Mouse (Mus musculus) kidney, embryonic 16.5 days (tissue): Measurements from ENCODE around the gene Gm20388. TPM values are rescaled to one million over a fixed set of nuclear protein-coding genes. Genes with fewer than 3 reads are reported as not detected.

Experiments
- ATAC-seq: fragments of 200-750 bp; cut with Nextera tagmentation; 2 replicates; pipeline ENCODE4 v1.8.0; 2017; ENCODE audit warnings: moderate TSS enrichment; ENCODE audit not compliant: low FRiP score, low TSS enrichment
- H3K27ac ChIP-seq: fragments of 300-500 bp; sonication (generic); 2 replicates; pipeline ENCODE4 v1.5.1; 2014; ENCODE audit warnings: low read length
- H3K27me3 ChIP-seq: fragments of 300-500 bp; sonication (generic); 2 replicates; pipeline ENCODE4 v1.6.1; 2014; ENCODE audit warnings: low read length, control low read depth, mixed read lengths; ENCODE audit not compliant: insufficient read depth
- H3K36me3 ChIP-seq: fragments of 300-500 bp; sonication (generic); 2 replicates; pipeline ENCODE4 v1.6.1; 2014; ENCODE audit warnings: low read length, control low read depth, mixed read lengths; ENCODE audit not compliant: insufficient read depth
- H3K4me1 ChIP-seq: fragments of 300-500 bp; sonication (generic); 2 replicates; pipeline ENCODE4 v1.6.1; 2014; ENCODE audit warnings: low read length, control low read depth, mixed read lengths; ENCODE audit not compliant: insufficient read depth
- H3K4me2 ChIP-seq: fragments of 300-500 bp; sonication (generic); replicated peaks from 2 replicates; pipeline ENCODE4 v1.6.1; 2014; ENCODE audit warnings: low read depth, low read length
- H3K4me3 ChIP-seq: fragments of 300-500 bp; sonication (generic); 2 replicates; pipeline ENCODE4 v1.5.1; 2014; ENCODE audit warnings: mild to moderate bottlenecking, low read length
- H3K9ac ChIP-seq: fragments of 300-500 bp; sonication (generic); replicated peaks from 2 replicates; pipeline ENCODE4 v1.6.1; 2014; ENCODE audit warnings: low read length
- H3K9me3 ChIP-seq: fragments of 300-500 bp; sonication (generic); 2 replicates; pipeline ENCODE4 v1.6.1; 2016; ENCODE audit warnings: low read length, control low read depth
- WGBS: fragments of 180-500 bp; shearing (Covaris S2); extraction: QIAGEN DNeasy Blood & Tissue Kit; methylation state at CpG from one replicate; pipeline ENCODE4 v1.1.7; 2014; 5-methylcytosine and 5-hydroxymethylcytosine counted together
- polyA plus RNA-seq: library from polyadenylated mRNA; unstranded; fragments of >200 nt; fragmentation: Nextera tagmentation; extraction: Ambion mirVana; gene quantifications from 2 replicates; pipeline ENCODE4 v1.2.1, GENCODE M21; 2015

Gene Gm20388
- polyA plus RNA-seq, 1 experiment from 2014 or later, result 7.7 TPM

- 68% methylated on average over 5 of the region's 5 CpGs for WGBS
- H3K9me3 ChIP-seq, result no peaks in the 10 kb centered on the region
- H3K9ac ChIP-seq, result no peak overlapping the region
- H3K4me3 ChIP-seq, result no peak overlapping the region
- H3K4me1 ChIP-seq, result no peaks in the 10 kb centered on the region
- H3K4me2 ChIP-seq, result no peak overlapping the region
- ATAC-seq, result no peak
- H3K27me3 ChIP-seq, result no peaks in the 10 kb centered on the region
- no peaks in the 10 kb centered on the region for H3K36me3 ChIP-seq
- H3K27ac ChIP-seq, result no peak overlapping the region
Observed at GRCm38 (mm10) chr8:122766189-122766588, 2855.5 kb downstream of the Gm20388 start.

DNA sequence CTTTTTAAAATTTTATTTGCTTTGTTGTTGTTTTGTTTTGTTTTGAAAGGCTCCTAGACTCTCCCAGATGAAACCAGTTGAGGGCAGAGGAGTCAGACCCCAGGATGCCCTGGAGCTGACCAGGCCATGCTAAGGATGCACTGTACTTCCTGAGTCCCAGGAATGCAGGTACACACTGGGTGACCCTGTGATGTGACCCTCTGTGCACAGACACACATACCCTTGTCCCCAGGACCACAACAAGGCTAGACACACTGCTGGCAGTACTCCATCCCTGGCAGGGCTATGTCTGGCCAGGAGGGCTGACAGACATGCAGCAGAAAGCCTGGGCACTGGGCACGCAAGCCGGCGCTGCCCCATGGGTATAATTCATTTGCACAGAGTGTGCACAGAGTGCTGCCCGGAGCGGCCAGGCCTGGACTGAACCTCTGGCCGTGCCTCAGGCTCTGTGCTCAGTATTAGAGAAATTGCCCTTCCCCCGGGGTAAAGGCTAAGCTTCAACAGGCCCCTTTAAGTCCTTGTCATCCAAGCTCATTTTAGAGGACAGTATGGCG, 2856.1 kb downstream of the Gm20388 start:
- H3K27me3 ChIP-seq, result no peaks in the 10 kb centered on the region
- no peak overlapping the region for H3K27ac ChIP-seq
- 78% methylated on average over 8 of the region's 8 CpGs for WGBS
- H3K4me2 ChIP-seq, result no peak overlapping the region
- no peaks in the 10 kb centered on the region for H3K9me3 ChIP-seq
- no peak for ATAC-seq
- no peaks in the 10 kb centered on the region for H3K4me1 ChIP-seq
- H3K36me3 ChIP-seq, result no peaks in the 10 kb centered on the region
- H3K9ac ChIP-seq, result no peak overlapping the region
- H3K4me3 ChIP-seq, result no peak overlapping the region

DNA sequence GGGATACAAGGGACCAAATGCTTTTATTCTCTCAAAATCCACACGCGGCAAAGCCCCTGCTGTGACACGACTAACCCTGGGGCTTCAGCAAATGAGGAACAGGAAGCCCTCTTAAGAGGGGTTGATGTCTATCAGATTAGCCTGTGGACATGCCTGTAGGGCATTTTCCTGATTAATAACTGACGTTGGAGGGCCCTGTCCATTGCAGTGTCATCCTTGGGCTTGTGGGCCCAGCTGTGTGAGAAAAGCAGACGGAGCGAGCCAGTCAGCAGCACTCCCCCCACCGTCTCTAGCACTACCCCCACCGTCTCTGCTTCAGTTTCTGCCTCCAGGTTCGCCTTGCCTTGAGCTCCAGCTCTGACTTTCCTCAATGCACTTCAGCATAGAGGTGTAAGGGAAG, 2856.6 kb downstream of the Gm20388 start:
- no peaks in the 10 kb centered on the region for H3K36me3 ChIP-seq
- no peak overlapping the region for H3K27ac ChIP-seq
- H3K9ac ChIP-seq, result no peak overlapping the region
- H3K4me1 ChIP-seq, result no peaks in the 10 kb centered on the region
- no peak for ATAC-seq
- H3K4me3 ChIP-seq, result no peak overlapping the region
- H3K9me3 ChIP-seq, result no peaks in the 10 kb centered on the region
- 62% methylated on average over 9 of the region's 9 CpGs for WGBS
- H3K27me3 ChIP-seq, result no peaks in the 10 kb centered on the region
- no peak overlapping the region for H3K4me2 ChIP-seq

GRCm38 (mm10) chr8:122769251-122770058, 2858.8 kb downstream of the Gm20388 start:
- H3K4me2 ChIP-seq, result no peak overlapping the region
- 59% methylated on average over 24 of the region's 24 CpGs for WGBS
- H3K4me3 ChIP-seq, result no peak overlapping the region
- H3K27me3 ChIP-seq, result no peaks in the 10 kb centered on the region
- no peak for ATAC-seq
- no peak overlapping the region for H3K27ac ChIP-seq
- H3K36me3 ChIP-seq, result no peaks in the 10 kb centered on the region
- no peaks in the 10 kb centered on the region for H3K9me3 ChIP-seq
- H3K4me1 ChIP-seq, result no peaks in the 10 kb centered on the region
- no peak overlapping the region for H3K9ac ChIP-seq

- no peak overlapping the region for H3K4me3 ChIP-seq
- 26% methylated on average over 10 of the region's 10 CpGs for WGBS
- H3K27ac ChIP-seq, result no peak overlapping the region
- H3K9ac ChIP-seq, result no peak overlapping the region
- no peaks in the 10 kb centered on the region for H3K9me3 ChIP-seq
- peaks cover 8% of the 10 kb centered on the region; the same call in 1 of the 2 replicates for H3K4me1 ChIP-seq
- no peaks in the 10 kb centered on the region for H3K27me3 ChIP-seq
- H3K4me2 ChIP-seq, result no peak overlapping the region
- no peak for ATAC-seq
- no peaks in the 10 kb centered on the region for H3K36me3 ChIP-seq
Observed at GRCm38 (mm10) chr8:122772431-122773060, 2861.9 kb downstream of the Gm20388 start.

GRCm38 (mm10) chr8:122775285-122776155, 2864.9 kb downstream of the Gm20388 start, which contains the start of gene Acsf3:
TSS of gene Acsf3 (plus strand) at chr8:122775486.
- H3K4me3 ChIP-seq, result peak within 1 kb of the TSS; percentile 73
- no peaks in the 10 kb centered on the region for H3K36me3 ChIP-seq
- no peaks in the 10 kb centered on the region for H3K27me3 ChIP-seq
- peak within 1 kb of the TSS; percentile 84 for H3K4me2 ChIP-seq
- peak within 1 kb of the TSS; percentile 83 for H3K9ac ChIP-seq
- no peaks in the 10 kb centered on the region for H3K9me3 ChIP-seq
- WGBS, result 2% methylated on average over 46 of the region's 50 CpGs
- peaks cover 8% of the 10 kb centered on the region; the same call in 1 of the 2 replicates for H3K4me1 ChIP-seq
- no peak within 1 kb of the TSS for H3K27ac ChIP-seq
- peak; percentile 65 for ATAC-seq

DNA sequence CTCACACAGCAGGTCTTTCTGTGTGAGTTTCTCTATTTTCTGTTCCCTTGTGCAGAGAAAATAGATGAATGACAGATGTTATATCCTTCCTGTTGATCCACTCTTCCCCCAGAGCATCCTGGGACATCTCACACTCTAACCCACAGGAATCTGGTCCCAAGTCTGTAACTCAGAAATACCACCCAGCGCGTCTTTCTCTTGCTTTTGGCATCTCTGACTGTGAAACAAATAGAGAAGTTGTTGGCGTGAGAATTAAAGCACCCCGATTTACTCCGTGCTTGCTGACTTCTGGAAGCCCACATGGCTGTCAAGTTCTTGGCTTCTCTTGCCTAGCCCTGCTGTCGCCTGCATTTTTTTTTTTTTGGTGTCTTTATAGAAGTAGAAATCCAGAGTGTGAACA, 2867.1 kb downstream of the Gm20388 start:
- Histone ChIP-seq H3K9ac (no peak overlapping the region), H3K9me3 (no peaks in the 10 kb centered on the region), H3K27ac (no peak overlapping the region), H3K27me3 (no peaks in the 10 kb centered on the region), H3K4me3 (no peak overlapping the region), H3K4me2 (no peak overlapping the region), H3K36me3 (peaks cover 6% of the 10 kb centered on the region; the same call in 1 of the 2 replicates), H3K4me1 (peaks cover 8% of the 10 kb centered on the region; the same call in 1 of the 2 replicates)
- 93% methylated on average over 6 of the region's 6 CpGs for WGBS
- no peak for ATAC-seq

DNA sequence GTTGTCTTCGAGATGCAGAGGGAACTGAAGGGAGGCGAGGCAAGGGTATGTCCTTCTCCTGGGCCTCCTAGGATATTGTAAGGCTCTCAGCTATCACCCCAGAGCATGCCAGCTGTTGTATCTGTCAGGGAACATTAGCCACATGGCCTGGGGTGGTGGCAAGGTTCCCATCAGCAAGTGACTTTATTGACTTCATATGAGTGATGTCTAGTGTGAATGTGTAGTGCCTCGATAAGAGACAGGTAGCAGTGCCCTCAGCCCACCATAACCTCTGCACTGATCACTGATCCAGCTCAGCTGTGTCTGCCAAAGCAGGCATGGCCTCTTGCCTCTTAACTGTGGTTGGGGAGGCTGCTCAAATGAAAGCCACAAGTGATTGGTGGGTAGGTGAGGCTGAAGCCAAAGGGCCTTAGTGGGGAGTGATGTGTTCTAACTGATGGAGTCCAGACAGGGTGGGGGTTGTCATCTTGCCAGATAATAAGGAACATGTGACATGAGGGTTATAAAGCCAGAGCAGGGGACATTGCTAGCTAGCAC, 2868.1 kb downstream of the Gm20388 start:
- Histone ChIP-seq H3K4me3 (no peak overlapping the region), H3K4me1 (peaks cover 8% of the 10 kb centered on the region; the same call in 1 of the 2 replicates), H3K27ac (no peak overlapping the region), H3K9ac (no peak overlapping the region), H3K27me3 (no peaks in the 10 kb centered on the region), H3K36me3 (peaks cover 6% of the 10 kb centered on the region; the same call in 1 of the 2 replicates), H3K4me2 (no peak overlapping the region), H3K9me3 (no peaks in the 10 kb centered on the region)
- WGBS, result 81% methylated on average over 3 of the region's 3 CpGs
- ATAC-seq, result no peak

DNA sequence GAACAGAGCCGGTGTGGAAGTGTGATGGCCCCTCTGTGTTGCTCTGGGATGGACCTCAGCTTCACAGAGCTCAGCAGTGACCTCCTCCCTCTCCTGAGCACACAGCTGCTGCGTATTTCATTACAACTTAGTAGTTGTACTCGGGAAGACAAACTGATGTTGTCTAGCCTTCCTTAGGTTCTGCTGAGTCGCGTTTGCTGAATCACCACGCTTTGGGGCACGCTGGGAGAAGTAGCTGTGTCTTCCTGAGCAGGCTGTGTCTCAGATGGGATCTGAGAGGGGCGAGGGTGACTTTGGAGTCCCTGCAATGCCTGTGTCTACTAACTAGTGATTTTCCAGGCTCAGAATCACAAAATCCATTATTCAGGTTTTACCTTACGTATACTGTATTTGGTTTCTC, 2868.6 kb downstream of the Gm20388 start:
- no peak overlapping the region for H3K4me3 ChIP-seq
- ATAC-seq, result no peak
- H3K27ac ChIP-seq, result no peak overlapping the region
- H3K9me3 ChIP-seq, result no peaks in the 10 kb centered on the region
- H3K4me2 ChIP-seq, result no peak overlapping the region
- H3K36me3 ChIP-seq, result peaks cover 11% of the 10 kb centered on the region; the same call in 1 of the 2 replicates
- H3K27me3 ChIP-seq, result no peaks in the 10 kb centered on the region
- H3K9ac ChIP-seq, result no peak overlapping the region
- H3K4me1 ChIP-seq, result peaks cover 8% of the 10 kb centered on the region; the same call in 1 of the 2 replicates
- WGBS, result 84% methylated on average over 9 of the region's 9 CpGs
